Mouse (Mus musculus): ENCODE data around the gene a. TPM values are rescaled to one million over a fixed set of nuclear protein-coding genes. Genes with fewer than 3 reads are reported as not detected.
"Not testable (repeated sequence)": the region's sequence is repeated elsewhere in the genome, so short reads cannot be mapped to it uniquely, and the experiment has no call there.

The a gene
- total RNA-seq, 2 experiments from 2014 or later: not detected

DNA sequence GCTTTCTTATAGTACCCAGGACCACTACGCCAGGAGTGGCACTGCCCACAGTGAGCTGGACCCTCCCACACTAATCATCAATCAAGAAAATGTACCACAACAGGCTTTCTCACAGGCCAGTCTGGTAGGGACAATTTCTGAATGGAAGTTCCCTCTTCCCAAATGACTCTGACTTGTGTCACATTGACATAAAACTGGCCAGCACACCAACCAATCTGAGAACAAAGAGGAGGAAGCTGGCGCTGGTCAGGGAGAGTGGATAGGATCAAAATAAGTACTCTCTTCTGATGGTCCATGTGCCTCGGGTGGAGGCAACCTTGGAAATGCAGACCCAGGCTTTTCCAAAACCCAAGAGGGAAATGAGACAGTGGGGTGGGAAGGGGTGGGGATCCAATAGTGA, 253.3 kb downstream of the a start:
- no peak for DNase-seq
- intact Hi-C loops (cut with DNase I): no loop called here
- no peak overlapping the region for H3K4me3 ChIP-seq
- TF ChIP-seq CTCF (IDR thresholded peaks at IDR 0.05): no peak
- H3K27ac ChIP-seq: no peak overlapping the region

DNA sequence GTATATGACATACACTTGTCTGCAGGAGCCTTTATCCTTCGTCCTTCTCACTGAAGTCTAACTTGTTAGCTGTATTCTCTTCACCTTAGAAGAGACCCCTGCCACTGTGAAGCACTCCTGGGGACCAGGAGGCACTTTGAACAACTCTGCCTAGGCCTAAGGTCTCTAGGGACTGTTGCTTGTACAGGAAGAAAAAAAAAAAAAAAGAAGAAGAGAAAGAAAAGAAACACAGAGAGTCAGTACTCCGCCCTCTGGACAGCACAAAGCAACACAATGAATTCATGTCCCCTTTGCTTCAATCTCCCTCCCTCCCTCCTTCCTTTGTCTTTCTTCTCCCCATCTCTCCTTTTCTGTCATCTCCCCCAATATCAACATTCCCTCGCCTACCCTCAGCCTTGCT, 253.9 kb downstream of the a start:
- DNase-seq: no peak
- no peak for TF ChIP-seq CTCF (IDR thresholded peaks at IDR 0.05)
- Histone ChIP-seq H3K27ac (no peak overlapping the region), H3K4me3 (no peak overlapping the region)
- intact Hi-C loops (cut with DNase I): no loop called here

DNA sequence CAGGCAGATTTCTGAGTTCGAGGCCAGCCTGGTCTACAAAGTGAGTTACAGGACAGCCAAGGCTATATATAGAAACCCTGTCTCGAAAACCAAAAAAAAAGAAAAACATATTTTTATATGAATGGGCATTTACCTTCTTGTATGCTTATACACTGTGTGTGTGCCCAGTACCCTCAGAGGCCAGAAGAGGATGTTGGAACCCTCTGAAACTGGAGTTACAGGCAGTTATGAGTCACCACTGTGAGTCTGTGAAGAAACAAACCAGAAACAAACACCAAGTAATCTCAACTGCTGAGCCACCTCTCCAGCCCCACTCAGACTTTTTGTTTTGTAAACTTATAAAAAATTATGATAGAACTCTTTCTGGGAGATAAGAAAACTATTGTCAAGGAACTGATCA, 255.6 kb downstream of the a start:
- no peak overlapping the region for H3K27ac ChIP-seq
- intact Hi-C loops (cut with DNase I): no loop called here
- no peak for DNase-seq
- no peak for TF ChIP-seq CTCF (IDR thresholded peaks at IDR 0.05)
- no peak overlapping the region for H3K4me3 ChIP-seq

DNA sequence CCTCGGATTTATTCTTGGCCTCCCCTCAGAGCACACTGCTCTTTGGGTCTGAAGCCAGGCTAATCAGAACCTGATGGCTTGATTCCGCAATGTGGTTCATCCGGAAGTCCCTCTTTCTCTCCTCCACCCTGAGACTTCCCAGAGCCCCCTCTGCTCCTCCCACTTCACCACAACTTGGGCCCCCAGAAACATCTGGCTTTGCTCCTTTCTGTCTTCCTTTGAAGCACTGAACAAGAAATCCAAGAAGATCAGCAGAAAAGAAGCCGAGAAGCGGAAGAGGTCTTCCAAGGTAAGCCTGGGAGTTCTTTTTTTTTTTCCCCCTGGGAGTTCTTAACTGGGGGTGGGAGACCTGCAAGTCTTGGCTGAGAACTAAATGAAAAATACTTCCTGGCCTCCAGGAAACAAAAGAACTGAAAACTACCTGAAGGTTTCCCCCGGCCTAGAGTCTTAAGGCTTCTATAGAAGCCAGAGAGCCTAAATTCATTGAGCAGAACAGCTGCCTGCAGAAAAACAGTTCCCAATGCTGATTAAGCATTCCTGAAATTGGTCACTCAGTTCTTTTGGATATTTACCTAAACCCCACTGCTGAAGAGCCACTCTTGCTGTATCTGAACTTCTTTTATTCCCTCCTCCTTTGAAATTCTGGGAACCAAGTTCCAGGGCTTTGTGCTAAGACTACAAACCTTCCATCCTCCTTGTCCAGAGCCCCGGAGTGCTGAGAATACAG, 256.4 kb downstream of the a start:
- Histone ChIP-seq H3K4me3 (no peak overlapping the region), H3K27ac (no peak overlapping the region)
- DNase-seq: no peak
- TF ChIP-seq CTCF (IDR thresholded peaks at IDR 0.05): no peak
- intact Hi-C loops (cut with DNase I): no loop called here

DNA sequence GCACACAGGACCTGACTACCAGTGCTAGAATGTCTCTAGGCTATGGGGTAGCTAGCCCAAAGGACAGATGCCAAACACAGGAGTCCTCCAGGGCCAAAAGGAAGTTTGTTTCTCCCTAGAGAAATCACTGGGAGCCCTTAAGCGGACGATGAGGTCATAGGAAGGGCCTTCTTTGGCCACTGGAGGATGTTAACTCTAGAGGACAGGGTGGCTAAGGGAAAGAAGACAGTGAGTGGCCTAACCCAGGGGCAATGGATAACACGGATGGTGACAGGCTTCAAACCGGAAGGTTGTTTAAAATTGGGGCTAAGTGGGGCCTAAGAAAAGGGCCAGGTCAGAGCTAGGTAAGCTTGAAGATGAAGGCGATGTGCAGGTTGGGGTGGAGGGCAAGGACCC, 258.9 kb downstream of the a start:
- Histone ChIP-seq H3K4me3 (peak overlapping the region; percentile 80), H3K27ac (peak overlapping the region; percentile 88)
- intact Hi-C loops (cut with DNase I): no loop called here
- no peak for TF ChIP-seq CTCF (IDR thresholded peaks at IDR 0.05)
- peak; percentile 28 for DNase-seq

DNA sequence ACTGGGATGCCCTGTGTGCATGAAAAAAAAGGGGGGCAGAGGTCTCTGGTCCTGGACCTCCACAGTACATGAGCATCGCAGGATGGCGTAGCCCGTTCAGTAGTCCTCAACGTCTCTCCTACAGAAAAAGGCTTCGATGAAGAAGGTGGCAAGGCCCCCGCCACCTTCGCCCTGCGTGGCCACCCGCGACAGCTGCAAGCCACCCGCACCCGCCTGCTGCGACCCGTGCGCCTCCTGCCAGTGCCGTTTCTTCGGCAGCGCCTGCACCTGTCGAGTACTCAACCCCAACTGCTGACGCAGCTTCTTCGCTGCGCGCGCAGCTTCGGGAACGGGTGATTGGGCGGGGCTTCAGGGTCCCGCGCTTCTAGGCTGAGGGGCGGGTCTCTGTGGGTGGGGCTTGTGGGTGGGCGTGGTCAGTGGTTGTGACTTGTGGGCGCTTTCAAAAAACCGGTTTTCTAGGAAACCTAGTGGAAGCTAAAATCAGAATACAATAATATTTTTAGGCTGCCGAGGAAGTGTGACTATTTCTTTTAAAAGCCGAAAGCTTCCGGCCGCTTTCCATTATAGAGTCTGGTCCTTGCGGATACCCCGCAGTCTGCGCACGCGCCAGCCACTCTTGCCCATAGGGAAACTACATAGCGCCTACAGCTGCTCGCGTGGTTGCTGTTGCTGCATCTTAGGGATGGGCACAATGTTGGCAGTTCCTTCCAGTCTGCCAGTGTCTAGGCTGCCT, 259.5 kb downstream of the a start:
- DNase-seq: peak; percentile 98
- TF ChIP-seq CTCF (IDR thresholded peaks at IDR 0.05): no peak
- Histone ChIP-seq H3K4me3 (peak overlapping the region; percentile 80), H3K27ac (peak overlapping the region; percentile 88)
- intact Hi-C loops (cut with DNase I): no loop called here

DNA sequence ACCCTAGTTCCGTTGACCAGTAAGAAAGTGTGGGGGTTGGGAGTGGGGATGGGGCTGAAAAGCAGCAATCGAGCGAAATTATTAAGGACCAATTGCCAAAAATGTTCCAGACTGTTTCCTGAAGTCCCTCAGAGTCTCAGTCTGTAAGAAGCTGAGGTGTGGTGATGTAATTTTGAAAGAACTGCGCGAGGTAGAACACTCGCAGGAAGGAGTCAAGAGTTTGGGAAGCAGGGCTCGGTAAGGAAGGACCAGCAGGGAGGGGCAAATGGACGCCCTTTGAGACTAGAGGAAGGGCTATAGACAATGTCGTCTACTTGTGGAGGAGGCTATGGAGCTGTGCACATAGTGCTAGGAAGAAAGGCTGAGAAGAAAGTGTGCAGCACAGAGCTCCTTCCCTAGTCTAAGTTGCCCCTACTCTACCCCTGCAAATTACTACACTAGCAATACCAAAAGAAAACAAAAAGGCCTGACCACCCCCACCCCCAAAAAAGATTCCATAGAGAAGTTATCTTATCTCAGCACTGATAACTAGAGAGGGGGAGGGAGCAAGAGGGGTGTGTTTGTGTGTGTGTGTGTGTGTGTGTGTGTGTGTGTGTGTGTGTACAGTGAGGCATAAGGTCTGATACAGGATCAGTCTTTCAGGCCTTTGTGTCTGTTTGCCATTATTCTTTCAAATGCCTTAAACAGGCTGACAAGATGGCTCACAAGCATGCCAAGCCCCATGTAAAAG, 260.6 kb downstream of the a start:
- H3K27ac ChIP-seq: peak overlapping the region; percentile 88; the same call in 1 of the 2 replicates
- TF ChIP-seq CTCF (IDR thresholded peaks at IDR 0.05): no peak
- intact Hi-C loops (cut with DNase I): no loop called here
- no peak for DNase-seq
- H3K4me3 ChIP-seq: peak overlapping the region; percentile 80

DNA sequence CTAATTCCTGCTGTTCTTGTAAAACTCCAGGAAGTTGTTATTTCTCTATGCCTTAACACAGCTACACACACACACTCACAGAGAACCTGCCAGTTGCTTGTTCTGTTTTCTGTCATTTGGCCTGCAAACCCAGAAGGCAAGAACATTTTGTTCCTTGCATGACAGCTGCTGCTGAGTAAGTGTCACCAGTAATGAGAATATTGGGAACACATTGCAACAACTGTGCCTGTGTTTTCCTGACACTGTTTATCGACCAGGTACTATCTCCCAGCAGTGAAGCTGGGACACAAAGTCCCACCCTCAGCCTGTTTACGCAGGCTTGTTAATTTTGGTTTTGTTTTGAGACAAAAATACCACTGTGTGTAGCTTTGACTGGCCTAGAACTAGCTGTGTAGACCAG, 261.5 kb downstream of the a start:
- no peak overlapping the region for H3K27ac ChIP-seq
- H3K4me3 ChIP-seq: no peak overlapping the region
- no peak for DNase-seq
- intact Hi-C loops (cut with DNase I): no loop called here
- TF ChIP-seq CTCF (IDR thresholded peaks at IDR 0.05): no peak

DNA sequence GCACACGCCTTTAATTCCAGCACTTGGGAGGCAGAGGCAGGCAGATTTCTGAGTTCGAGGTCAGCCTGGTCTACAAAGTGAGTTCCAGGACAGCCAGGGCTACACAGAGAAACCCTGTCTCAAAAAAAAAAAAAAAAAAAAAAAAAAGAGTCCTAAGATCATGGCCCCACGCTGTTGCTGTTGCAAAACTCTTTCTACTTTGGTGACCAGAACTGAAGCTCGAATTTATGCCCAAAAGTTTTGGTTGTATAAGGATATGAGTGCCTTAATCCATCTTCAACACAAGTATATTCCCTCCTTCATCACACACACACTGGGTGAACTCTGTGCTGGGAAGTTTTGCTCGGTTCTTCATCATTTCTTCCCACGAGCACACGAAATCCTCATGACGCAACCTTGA, 262.3 kb downstream of the a start:
- H3K4me3 ChIP-seq; H3K27ac ChIP-seq; DNase-seq; intact Hi-C loops (cut with DNase I): not testable (repeated sequence)

DNA sequence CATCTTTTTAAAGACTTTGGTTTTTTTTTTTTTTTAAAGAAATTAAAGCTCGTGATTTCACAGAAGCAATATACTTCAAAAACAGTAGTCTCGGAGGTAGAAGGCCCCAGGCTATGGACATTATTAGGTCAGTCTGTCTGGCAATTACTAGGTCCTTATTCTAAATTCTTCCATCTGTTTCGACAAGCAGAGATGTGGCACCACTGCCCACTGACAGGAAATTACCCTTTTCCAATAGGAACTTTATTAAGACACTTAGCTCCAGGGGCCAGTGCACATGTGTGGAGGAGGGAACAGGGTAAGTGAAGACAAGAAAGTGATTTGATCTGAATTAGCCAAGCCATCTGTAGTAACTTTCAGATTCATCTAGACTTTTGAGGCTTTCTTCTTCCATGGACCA, 263.5 kb downstream of the a start:
- Histone ChIP-seq H3K27ac (no peak overlapping the region), H3K4me3 (no peak overlapping the region)
- intact Hi-C loops (cut with DNase I): no loop called here
- TF ChIP-seq CTCF (IDR thresholded peaks at IDR 0.05): no peak
- no peak for DNase-seq

DNA sequence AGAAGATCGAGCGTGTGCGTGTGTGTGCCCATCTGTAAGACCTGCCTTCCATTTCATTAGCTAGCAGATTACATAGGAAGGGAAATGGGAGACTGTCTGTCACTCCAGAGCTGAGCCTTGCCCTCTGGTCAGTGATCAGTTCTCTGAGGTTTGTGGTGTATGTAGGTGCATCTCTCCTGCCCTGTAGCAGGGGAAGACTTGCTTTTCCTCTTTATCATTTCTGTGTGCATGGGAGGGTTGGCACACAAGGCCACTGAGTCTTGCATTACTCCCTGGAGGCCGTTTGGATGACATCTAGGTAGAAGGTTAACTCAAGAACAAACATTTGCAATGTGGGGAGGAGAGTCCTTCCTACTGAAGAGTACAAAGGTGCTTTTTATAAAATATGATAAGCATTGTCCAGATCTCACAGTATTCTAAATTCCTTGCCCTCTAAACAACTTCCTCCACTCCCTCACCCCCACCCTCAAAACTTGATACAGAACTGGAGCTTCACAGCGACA, 264.9 kb downstream of the a start:
- TF ChIP-seq CTCF (IDR thresholded peaks at IDR 0.05): no peak
- Histone ChIP-seq H3K27ac (no peak overlapping the region), H3K4me3 (no peak overlapping the region)
- intact Hi-C loops (cut with DNase I): no loop called here
- DNase-seq: no peak

DNA sequence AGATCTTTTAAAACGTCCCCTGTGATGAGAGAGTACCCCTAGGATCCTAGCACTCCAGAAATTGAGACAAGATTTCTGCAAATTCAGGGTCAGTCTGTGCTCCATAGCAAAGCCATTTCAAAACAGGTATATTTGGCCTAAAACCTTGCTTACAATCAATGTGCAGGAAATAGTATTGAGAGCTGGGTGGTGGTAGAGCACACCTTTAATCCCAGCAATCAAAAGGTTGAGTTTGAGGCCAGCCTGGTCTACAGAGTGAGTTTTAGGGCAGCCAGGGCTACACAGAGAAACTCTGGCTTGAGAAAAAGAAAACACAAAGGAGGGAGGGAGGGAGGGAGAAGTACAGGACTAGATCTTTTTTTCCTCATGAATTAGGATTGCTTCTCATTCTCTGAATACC, 266.2 kb downstream of the a start:
- TF ChIP-seq CTCF (IDR thresholded peaks at IDR 0.05): no peak
- no peak for DNase-seq
- Histone ChIP-seq H3K4me3 (no peak overlapping the region), H3K27ac (no peak overlapping the region)
- intact Hi-C loops (cut with DNase I): no loop called here

DNA sequence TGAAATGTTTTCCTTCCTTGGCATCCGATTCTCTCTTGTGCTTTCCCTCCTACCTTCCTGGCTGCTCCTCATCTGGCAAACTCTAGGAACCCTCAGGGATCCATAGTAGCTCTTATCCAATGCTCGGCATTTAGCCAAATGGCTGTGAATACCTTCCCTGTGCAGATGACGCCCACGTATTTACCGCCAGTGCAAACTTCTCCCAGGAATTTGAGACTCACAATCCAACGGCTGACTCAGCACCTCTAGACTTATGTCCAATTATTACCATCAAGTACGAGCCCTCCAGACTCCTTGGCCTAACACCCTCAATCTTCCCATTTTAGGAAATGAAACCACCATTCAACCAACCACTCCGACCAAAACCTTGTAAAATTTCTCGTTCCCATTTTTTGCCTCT, 279.8 kb downstream of the a start:
- no peak overlapping the region for H3K4me3 ChIP-seq
- H3K27ac ChIP-seq: no peak overlapping the region
- intact Hi-C loops (cut with DNase I): no loop called here
- TF ChIP-seq CTCF (IDR thresholded peaks at IDR 0.05): no peak
- DNase-seq: no peak

Data from gastrocnemius, adult 2 months (tissue).